Comparison of ENCODE assay signal across 13 mouse cellular contexts in the genomic region with DNA sequence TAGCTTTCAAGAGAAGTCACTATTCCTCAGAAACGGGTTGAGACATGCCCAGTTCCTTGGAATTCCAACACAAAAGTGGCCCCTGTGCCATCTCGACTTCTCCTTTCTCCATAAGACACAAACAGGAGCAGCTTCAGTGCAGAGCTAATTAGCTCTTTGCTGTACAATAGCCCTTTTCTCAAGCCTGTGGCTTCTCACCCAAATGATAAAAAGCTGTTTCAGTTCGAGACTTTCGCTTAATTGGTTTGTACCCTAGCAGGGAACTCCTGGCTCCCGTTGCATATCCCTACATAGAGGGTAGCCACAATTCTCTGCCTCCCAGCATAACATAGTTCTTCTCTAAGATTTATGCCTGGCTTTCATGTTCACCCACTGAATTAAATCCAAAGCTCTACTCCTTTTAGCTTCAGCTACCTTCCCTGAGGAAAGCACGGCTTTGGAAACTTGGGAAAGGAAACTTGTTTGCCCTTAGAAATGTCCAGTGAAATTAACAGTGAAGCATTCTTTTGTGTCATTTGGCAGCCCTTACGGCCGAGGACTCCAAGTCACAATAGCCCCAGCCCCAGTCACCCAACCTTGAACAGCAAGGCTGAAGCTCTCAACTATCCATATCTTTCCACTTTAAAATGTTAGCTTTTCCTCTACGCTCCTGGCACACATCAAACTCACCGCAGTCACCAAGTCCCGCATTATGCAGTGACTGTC.
DNase-seq lines count a peak whose midpoint lies in the region; ATAC-seq lines count a peak whose summit lies in the region.
"Had no signal": no experiment of that assay in that cellular context is flagged by ENCODE, and none has a peak within 500 bp of the region (broad histone marks: within the 10 kb centered on the region; RNA-seq: fewer than 3 reads in every experiment).

No protein-coding gene starts in this region.

- H3K4me2 ChIP-seq in hindbrain, embryonic 12.5 days (replicated peaks), result no peak overlapping the region
- peak overlapping the region; percentile 19; the same call in 1 of the 2 replicates for H3K4me2 ChIP-seq in neural tube, embryonic 12.5 days (replicated peaks)
- H3K4me2 ChIP-seq: heart, embryonic 15.5 days; liver, embryonic 15.5 days had no signal

- H3K27ac ChIP-seq in hindbrain, embryonic 10.5 days, result peak overlapping the region; percentile 24; the same call in 1 of the 2 replicates
- H3K27ac ChIP-seq in hindbrain, embryonic 12.5 days, result no peak overlapping the region
- H3K27ac ChIP-seq in neural tube, embryonic 12.5 days, result 0 out of 2 replicates have a peak overlapping the region, but pooled peaks have one; percentile 0
- H3K27ac ChIP-seq: heart, embryonic 15.5 days; liver, embryonic 15.5 days had no signal

- H3K4me3 ChIP-seq in hindbrain, embryonic 10.5 days, result no peak overlapping the region
- H3K4me3 ChIP-seq in hindbrain, embryonic 12.5 days, result no peak overlapping the region
- H3K4me3 ChIP-seq in neural tube, embryonic 12.5 days, result no peak overlapping the region
- H3K4me3 ChIP-seq: heart, embryonic 15.5 days; liver, embryonic 15.5 days had no signal

- H3K9ac ChIP-seq in hindbrain, embryonic 12.5 days, result no peak overlapping the region
- no peak overlapping the region for H3K9ac ChIP-seq in neural tube, embryonic 12.5 days
- H3K9ac ChIP-seq: heart, embryonic 15.5 days; liver, embryonic 15.5 days had no signal

- H3K36me3 ChIP-seq in hindbrain, embryonic 10.5 days, result no peaks in the 10 kb centered on the region
- H3K36me3 ChIP-seq in hindbrain, embryonic 12.5 days, result no peaks in the 10 kb centered on the region
- no peaks in the 10 kb centered on the region for H3K36me3 ChIP-seq in neural tube, embryonic 12.5 days
- H3K36me3 ChIP-seq: heart, embryonic 15.5 days; liver, embryonic 15.5 days had no signal

- no peak for ATAC-seq in hindbrain, embryonic 12.5 days (ENCODE audit: low FRiP score)
- peak; percentile 57 for ATAC-seq in neural tube, embryonic 12.5 days (ENCODE audit: low FRiP score, low read depth)
- no peak for ATAC-seq in monocyte, adult 5-6 weeks (replicated peaks; ENCODE audit: insufficient number of reproducible peaks, low FRiP score, low TSS enrichment, poor library complexity, severe bottlenecking)
- ATAC-seq: intestine, postnatal 0 days had no signal

- H3K27me3 ChIP-seq in hindbrain, embryonic 10.5 days (ENCODE audit: insufficient read depth, poor library complexity, severe bottlenecking), result no peaks in the 10 kb centered on the region
- H3K27me3 ChIP-seq in hindbrain, embryonic 12.5 days, result no peaks in the 10 kb centered on the region
- H3K27me3 ChIP-seq in neural tube, embryonic 12.5 days (replicated peaks), result no peaks in the 10 kb centered on the region
- H3K27me3 ChIP-seq: heart, embryonic 15.5 days; liver, embryonic 15.5 days; megakaryocyte, embryonic 14.5 days had no signal

- WGBS in hindbrain, embryonic 10.5 days, result 44% methylated on average over 11 of the region's 11 CpGs
- whole genome bisulfite sequencing in hindbrain, embryonic 12.5 days, result 39% methylated on average over 11 of the region's 11 CpGs
- 23% methylated on average over 11 of the region's 11 CpGs for WGBS in neural tube, embryonic 12.5 days

- H3K4me1 ChIP-seq in hindbrain, embryonic 10.5 days (replicated peaks), result peaks cover 17% of the 10 kb centered on the region
- peaks cover 19% of the 10 kb centered on the region for H3K4me1 ChIP-seq in hindbrain, embryonic 12.5 days
- H3K4me1 ChIP-seq in neural tube, embryonic 12.5 days, result peaks cover 20% of the 10 kb centered on the region
- H3K4me1 ChIP-seq: heart, embryonic 15.5 days; liver, embryonic 15.5 days; megakaryocyte, embryonic 14.5 days had no signal

- no peak for DNase-seq in hindbrain, embryonic 10.5 days (ENCODE audit: low spot score)
- peak; percentile 31 for DNase-seq in embryo, embryonic 10.5 days (ENCODE audit: low spot score)
- DNase-seq in forelimb bud, embryonic 11.5 days (ENCODE audit: low read depth, low spot score), result peak; percentile 16
- DNase-seq in kidney, adult 9 months, result no peak
- DNase-seq in lung, postnatal 36 days, result no peak
- DNase-seq: cerebellum, postnatal 36 days had no signal

- H3K9me3 ChIP-seq in hindbrain, embryonic 10.5 days, result no peaks in the 10 kb centered on the region
- H3K9me3 ChIP-seq in hindbrain, embryonic 12.5 days (replicated peaks), result no peaks in the 10 kb centered on the region
- H3K9me3 ChIP-seq in neural tube, embryonic 12.5 days, result no peaks in the 10 kb centered on the region
- H3K9me3 ChIP-seq: heart, embryonic 15.5 days; liver, embryonic 15.5 days had no signal

Comparison
In these comparisons a context has a peak if more than half of its experiments do, and no peak if none do; other contexts are left out.
1. DNase-seq: peak in embryo, embryonic 10.5 days (single experiment) and forelimb bud, embryonic 11.5 days (single experiment); none in hindbrain, embryonic 10.5 days (single experiment), kidney, adult 9 months (single experiment) and lung, postnatal 36 days (single experiment).